In genomic region chr19:23960831-23961447, GRCm38 (mm10) we compare ENCODE assay signal across 11 mouse cellular contexts.
DNase-seq lines count a peak whose midpoint lies in the region; ATAC-seq and TF ChIP-seq lines count a peak whose summit lies in the region.
"Had no signal": no experiment of that assay in that cellular context is flagged by ENCODE, and none has a peak within 500 bp of the region (broad histone marks: within the 10 kb centered on the region; RNA-seq: fewer than 3 reads in every experiment).

No protein-coding gene starts in this region.

- no peak overlapping the region for H3K9ac ChIP-seq in heart, embryonic 15.5 days
- no peak overlapping the region for H3K9ac ChIP-seq in forebrain, embryonic 15.5 days (replicated peaks)
- no peak overlapping the region for H3K9ac ChIP-seq in hindbrain, postnatal 0 days (replicated peaks; ENCODE audit: low read length)
- H3K9ac ChIP-seq: stomach, embryonic 15.5 days had no signal

- H3K4me2 ChIP-seq in heart, embryonic 15.5 days = no peak overlapping the region
- H3K4me2 ChIP-seq in forebrain, embryonic 15.5 days (replicated peaks) = no peak overlapping the region
- H3K4me2 ChIP-seq in hindbrain, postnatal 0 days (ENCODE audit: low read depth, low read length) = no peak overlapping the region
- H3K4me2 ChIP-seq: stomach, embryonic 15.5 days had no signal

- peaks cover 54% of the 10 kb centered on the region for H3K4me1 ChIP-seq in heart, embryonic 15.5 days (replicated peaks)
- H3K4me1 ChIP-seq in forebrain, embryonic 15.5 days = peaks cover 22% of the 10 kb centered on the region
- peaks cover 3% of the 10 kb centered on the region for H3K4me1 ChIP-seq in hindbrain, postnatal 0 days (ENCODE audit: insufficient read depth, low read length)
- H3K4me1 ChIP-seq: stomach, embryonic 15.5 days had no signal

- H3K9me3 ChIP-seq in heart, embryonic 15.5 days (replicated peaks) = no peaks in the 10 kb centered on the region
- H3K9me3 ChIP-seq in forebrain, embryonic 15.5 days = no peaks in the 10 kb centered on the region
- no peaks in the 10 kb centered on the region for H3K9me3 ChIP-seq in hindbrain, postnatal 0 days (ENCODE audit: low read length)
- H3K9me3 ChIP-seq: stomach, embryonic 15.5 days had no signal

- WGBS in heart, embryonic 15.5 days = 82% methylated on average over 6 of the region's 6 CpGs
- 67% methylated on average over 6 of the region's 6 CpGs for WGBS in forebrain, embryonic 15.5 days
- WGBS in hindbrain, postnatal 0 days = 56% methylated on average over 6 of the region's 6 CpGs

- H3K36me3 ChIP-seq in heart, embryonic 15.5 days = no peaks in the 10 kb centered on the region
- no peaks in the 10 kb centered on the region for H3K36me3 ChIP-seq in forebrain, embryonic 15.5 days
- H3K36me3 ChIP-seq in hindbrain, postnatal 0 days (ENCODE audit: insufficient read depth, low read length) = no peaks in the 10 kb centered on the region
- H3K36me3 ChIP-seq: stomach, embryonic 15.5 days had no signal

- no peaks in the 10 kb centered on the region for H3K27me3 ChIP-seq in heart, embryonic 15.5 days
- H3K27me3 ChIP-seq in forebrain, embryonic 15.5 days = no peaks in the 10 kb centered on the region
- H3K27me3 ChIP-seq in hindbrain, postnatal 0 days (ENCODE audit: insufficient read depth, low read length) = no peaks in the 10 kb centered on the region
- H3K27me3 ChIP-seq: stomach, embryonic 15.5 days had no signal

- 0 out of 2 replicates have a peak overlapping the region, but pooled peaks have one; percentile 5 for H3K27ac ChIP-seq in heart, embryonic 15.5 days
- H3K27ac ChIP-seq in forebrain, embryonic 15.5 days (replicated peaks) = peak overlapping the region; percentile 54; the same call in 1 of the 2 replicates
- H3K27ac ChIP-seq in hindbrain, postnatal 0 days = no peak overlapping the region
- H3K27ac ChIP-seq: gastrocnemius, adult 2 months; stomach, embryonic 15.5 days had no signal

- TF ChIP-seq CTCF in hindbrain, postnatal 0 days (IDR thresholded peaks at IDR 0.05; ENCODE audit: low read depth) = no peak

- DNase-seq in heart, postnatal 10 days = no peak
- DNase-seq in Muller cell, postnatal 12 days (ENCODE audit: inconsistent ontology term) = peak; percentile 41
- DNase-seq in hindbrain, postnatal 0 days (ENCODE audit: low spot score) = no peak
- no peak for DNase-seq in cerebellum, adult 11 months
- DNase-seq in left cerebral cortex, adult 9 months (ENCODE audit: low spot score in 2 of 2) = no peak
- no peak for DNase-seq in cerebellum, adult 18-20 months

- no peak overlapping the region for H3K4me3 ChIP-seq in heart, embryonic 15.5 days
- H3K4me3 ChIP-seq in forebrain, embryonic 15.5 days = no peak overlapping the region
- H3K4me3 ChIP-seq in hindbrain, postnatal 0 days (ENCODE audit: low read length) = no peak overlapping the region
- H3K4me3 ChIP-seq: erythroblast, embryonic 14.5 days; gastrocnemius, adult 2 months; stomach, embryonic 15.5 days had no signal

- intact Hi-C loops in heart, postnatal 10 days (cut with DNase I) = loop anchor here (1.0 to 10.0 kb wide), 7 partner anchors 60 to 589 kb away; partner anchors contain the start of gene Apba1

- ATAC-seq in heart, embryonic 15.5 days (replicated peaks; ENCODE audit: insufficient number of reproducible peaks, insufficient read depth, low FRiP score, low read depth) = no peak
- peak; percentile 15; the same call in 1 of the 2 replicates for ATAC-seq in forebrain, embryonic 15.5 days (replicated peaks)
- peak; percentile 24; the same call in 1 of the 2 replicates for ATAC-seq in hindbrain, postnatal 0 days
